Mouse (Mus musculus) midbrain, postnatal 0 days (tissue): ENCODE measurements around the gene Ap4b1. TPM values are rescaled to one million over a fixed set of nuclear protein-coding genes. Genes with fewer than 3 reads are reported as not detected.
"Not testable (repeated sequence)": the region's sequence is repeated elsewhere in the genome, so short reads cannot be mapped to it uniquely, and the experiment has no call there.

Source experiments
- ATAC-seq: fragments of 200-750 bp; cut with Nextera tagmentation; 2 replicates; pipeline ENCODE4 v1.8.0; 2017; ENCODE audit warnings: moderate number of reproducible peaks, mild to moderate bottlenecking, moderate TSS enrichment, moderate library complexity; ENCODE audit not compliant: low FRiP score
- DNase-seq: peaks from one replicate; pipeline ENCODE4 v3.0.0-alpha.2; 2015; ENCODE audit warnings: low spot score
- H3K27ac ChIP-seq: fragments of 300-500 bp; sonication (generic); 2 replicates; pipeline ENCODE4 v1.5.1; 2014; ENCODE audit warnings: low read depth, mild to moderate bottlenecking, low read length, mixed read lengths
- H3K27me3 ChIP-seq: fragments of 300-500 bp; sonication (generic); 2 replicates; pipeline ENCODE4 v1.6.1; 2014; ENCODE audit warnings: low read length, control low read depth, mixed read lengths; ENCODE audit not compliant: insufficient read depth
- H3K36me3 ChIP-seq: fragments of 300-500 bp; sonication (generic); 2 replicates; pipeline ENCODE4 v1.6.1; 2014; ENCODE audit warnings: low read length, control low read depth, mixed read lengths; ENCODE audit not compliant: insufficient read depth
- H3K4me1 ChIP-seq: fragments of 300-500 bp; sonication (generic); 2 replicates; pipeline ENCODE4 v1.6.1; 2014; ENCODE audit warnings: mild to moderate bottlenecking, control low read depth, antibody characterized with exemption, low read length, mixed read lengths; ENCODE audit not compliant: insufficient read depth
- H3K4me2 ChIP-seq: fragments of 300-500 bp; sonication (generic); 2 replicates; pipeline ENCODE4 v1.6.1; 2014; ENCODE audit warnings: low read depth, mild to moderate bottlenecking, low read length, mixed read lengths; ENCODE audit not compliant: poor library complexity, severe bottlenecking
- H3K4me3 ChIP-seq: fragments of 300-500 bp; sonication (generic); 2 replicates; pipeline ENCODE4 v1.5.1; 2014; ENCODE audit warnings: low read depth, mild to moderate bottlenecking, low read length, moderate library complexity
- H3K9ac ChIP-seq: fragments of 300-500 bp; sonication (generic); replicated peaks from 2 replicates; pipeline ENCODE4 v1.6.1; 2014; ENCODE audit warnings: mild to moderate bottlenecking, low read length, moderate library complexity, mixed read lengths; ENCODE audit not compliant: poor library complexity, severe bottlenecking
- H3K9me3 ChIP-seq: fragments of 300-500 bp; sonication (generic); 2 replicates; pipeline ENCODE4 v1.6.1; 2016; ENCODE audit warnings: low read length, control low read depth
- CTCF ChIP-seq: IDR thresholded peaks from 2 replicates; pipeline ENCODE4 v1.5.1; 2016; ENCODE audit warnings: antibody characterized with exemption, mild to moderate bottlenecking
- WGBS: fragments of 180-500 bp; shearing (Covaris S2); extraction: QIAGEN DNeasy Blood & Tissue Kit; methylation state at CpG from one replicate; pipeline ENCODE4 v1.1.7; 2014; 5-methylcytosine and 5-hydroxymethylcytosine counted together
- polyA plus RNA-seq: library from polyadenylated mRNA; unstranded; fragments of >200 nt; fragmentation: Nextera tagmentation; extraction: Ambion mirVana; gene quantifications from 2 replicates; pipeline ENCODE4 v1.2.1, GENCODE M21; 2015
- total RNA-seq: library from RNA; depleted of rRNA; stranded (reverse); fragments of >200 nt; gene quantifications from 2 replicates; pipeline ENCODE4 v1.2.3, GENCODE M21; 2014

Ap4b1 gene
- total and polyA plus RNA-seq, 2 experiments from 2014 or later, result 16.2 to 28.2 TPM

DNA sequence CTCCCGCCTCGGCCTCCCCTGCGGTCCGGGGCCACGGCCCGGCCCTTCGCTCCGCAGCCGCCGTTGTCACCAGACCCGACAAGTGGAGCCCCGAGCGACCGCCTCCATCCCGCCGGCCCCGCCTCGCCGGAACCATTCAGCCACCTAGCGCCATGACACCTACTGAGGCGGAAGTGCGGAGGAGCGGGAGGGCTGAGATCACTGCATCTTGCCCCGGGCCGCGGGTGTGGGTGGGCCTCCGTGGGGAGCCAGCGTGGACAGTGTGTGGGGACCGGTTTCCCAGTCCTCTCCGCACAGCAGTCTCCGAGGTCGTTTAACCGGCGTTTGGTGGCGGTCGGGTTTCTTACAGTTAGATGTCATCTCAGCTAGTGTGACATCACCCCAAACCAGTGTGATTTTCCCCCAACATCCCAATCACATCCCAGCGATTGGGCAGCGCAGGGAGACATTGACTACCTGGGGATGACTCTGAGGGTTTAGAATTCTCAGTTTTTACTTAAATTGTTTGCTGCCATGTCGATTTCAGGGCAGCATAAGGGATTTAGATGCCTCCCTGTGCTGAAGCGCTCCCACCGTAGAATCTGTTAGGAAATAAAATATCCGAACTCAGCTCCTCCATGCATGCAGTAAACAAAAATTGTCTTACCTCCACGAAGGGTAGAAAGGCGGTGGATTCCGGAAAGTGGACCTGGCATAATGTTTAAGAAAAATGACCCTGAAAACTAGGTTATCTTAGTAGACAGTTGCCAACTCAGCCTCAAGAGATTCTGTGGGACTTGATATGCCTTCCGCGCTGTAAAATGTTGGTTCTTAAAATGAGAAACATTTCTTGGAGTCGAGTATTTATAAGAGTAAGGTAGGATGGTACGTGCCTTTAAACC is 17.9 kb upstream of the Ap4b1 start, which contains the start of gene Hipk1:
Gene Hipk1, minus strand, starts transcription at position 334 of the 881 bp plus-strand sequence.
- DNase-seq (peak; percentile 95), ATAC-seq (peak; percentile 98)
- TF ChIP-seq CTCF, result peak; percentile 29
- Histone ChIP-seq H3K36me3 (no peaks in the 10 kb centered on the region), H3K4me3 (peak within 1 kb of the TSS; percentile 77), H3K4me1 (peaks cover 9% of the 10 kb centered on the region; the same call in 1 of the 2 replicates), H3K4me2 (peak within 1 kb of the TSS; percentile 62), H3K27ac (peak within 1 kb of the TSS; percentile 93), H3K9me3 (no peaks in the 10 kb centered on the region), H3K9ac (peak within 1 kb of the TSS; percentile 89), H3K27me3 (no peaks in the 10 kb centered on the region)
- whole genome bisulfite sequencing, result 10% methylated on average over 45 of the region's 49 CpGs

DNA sequence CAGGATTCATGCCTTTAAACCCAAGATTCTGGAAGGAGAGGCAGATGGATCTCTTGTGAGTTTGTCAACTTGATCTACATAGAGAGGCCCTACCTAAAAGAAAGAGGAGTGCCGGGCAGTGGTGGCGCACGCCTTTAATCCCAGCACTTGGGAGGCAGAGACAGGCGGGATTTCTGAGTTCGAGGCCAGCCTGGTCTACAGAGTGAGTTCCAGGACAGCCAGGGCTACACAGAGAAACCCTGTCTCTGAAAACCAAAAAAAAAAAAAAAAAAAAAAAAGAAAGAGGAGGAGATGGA is 17.3 kb upstream of the Ap4b1 start:
- ATAC-seq, DNase-seq, H3K9me3 ChIP-seq, H3K27me3 ChIP-seq, H3K9ac ChIP-seq, H3K36me3 ChIP-seq, H3K4me1 ChIP-seq: not testable (repeated sequence)
- 68% methylated on average over 5 of the region's 5 CpGs for WGBS
- Histone ChIP-seq H3K27ac (peak overlapping the region; percentile 93; the same call in 1 of the 2 replicates), H3K4me3 (peak overlapping the region; percentile 77), H3K4me2 (peak overlapping the region; percentile 62)

DNA sequence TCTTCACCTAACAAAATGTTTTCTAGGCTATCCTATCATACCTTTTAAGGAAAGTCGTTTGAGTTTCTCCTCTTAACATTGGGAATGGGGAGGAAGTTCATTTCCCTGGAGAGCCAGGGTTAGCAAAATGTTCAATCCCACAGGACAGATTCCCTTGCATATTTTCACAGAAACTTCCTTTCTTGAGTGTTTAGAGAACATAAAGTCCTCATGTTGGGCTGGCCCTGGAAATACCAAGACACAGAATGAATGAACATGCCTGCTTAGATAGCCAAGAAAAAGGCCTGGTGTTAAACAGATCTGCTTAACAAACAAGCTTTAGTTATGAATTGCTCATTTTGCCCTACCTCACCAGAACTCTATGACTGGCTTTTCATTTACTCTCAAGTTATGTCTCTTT is 16.8 kb upstream of the Ap4b1 start:
- DNase-seq (no peak), ATAC-seq (no peak)
- no peak overlapping the region for H3K4me2 ChIP-seq
- H3K36me3 ChIP-seq, result no peaks in the 10 kb centered on the region
- H3K9ac ChIP-seq, result no peak overlapping the region
- no peaks in the 10 kb centered on the region for H3K27me3 ChIP-seq
- no peak for TF ChIP-seq CTCF
- no peak overlapping the region for H3K4me3 ChIP-seq
- H3K4me1 ChIP-seq, result 0 out of 2 replicates have a peak, but pooled peaks cover 9% of the 10 kb centered on the region
- 75% methylated on average over 1 of the region's 1 CpGs for WGBS
- H3K27ac ChIP-seq, result no peak overlapping the region
- H3K9me3 ChIP-seq, result no peaks in the 10 kb centered on the region

DNA sequence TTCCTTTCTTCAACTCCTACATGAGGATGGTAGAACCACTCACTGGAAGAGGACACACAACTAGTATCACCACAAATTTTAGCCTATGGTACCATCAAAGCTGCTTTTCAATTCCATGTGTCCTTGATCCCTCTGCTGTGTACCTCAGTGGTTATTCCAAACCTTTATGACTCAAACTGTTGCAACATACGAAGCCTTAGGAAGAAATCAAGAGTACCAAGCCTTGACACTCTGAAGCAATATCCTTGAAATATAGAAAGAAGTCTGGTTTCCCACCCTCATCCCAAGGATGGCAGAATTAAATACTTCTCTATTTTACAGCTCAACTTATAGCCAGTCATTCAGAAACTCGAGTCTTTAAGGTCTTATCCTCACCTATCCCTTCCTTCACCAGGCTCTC is 12.9 kb upstream of the Ap4b1 start:
- Histone ChIP-seq H3K27ac (no peak overlapping the region), H3K27me3 (no peaks in the 10 kb centered on the region), H3K36me3 (no peaks in the 10 kb centered on the region), H3K4me2 (no peak overlapping the region), H3K9me3 (no peaks in the 10 kb centered on the region), H3K9ac (no peak overlapping the region), H3K4me3 (no peak overlapping the region), H3K4me1 (no peaks in the 10 kb centered on the region)
- ATAC-seq (no peak), DNase-seq (no peak)
- 57% methylated on average over 2 of the region's 2 CpGs for WGBS
- no peak for TF ChIP-seq CTCF

DNA sequence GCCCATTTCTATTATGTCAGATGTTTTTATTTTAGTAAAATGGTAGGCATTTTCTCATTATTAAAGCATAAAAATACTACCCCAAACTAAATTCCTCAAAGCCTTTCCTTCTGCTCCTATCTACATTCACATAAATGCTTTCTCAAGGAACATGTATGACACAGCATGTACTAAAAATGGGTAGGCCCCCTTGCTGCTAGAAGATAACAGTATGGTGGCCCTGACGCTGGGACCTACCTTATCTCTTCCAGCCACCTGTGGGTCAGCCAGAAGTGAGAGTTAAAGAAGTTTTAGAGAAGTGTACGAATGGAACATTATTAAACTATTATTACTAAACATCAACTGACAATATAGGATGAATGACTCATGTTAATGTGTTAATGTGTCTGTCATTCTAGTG is 9.8 kb upstream of the Ap4b1 start:
- Histone ChIP-seq H3K27ac (no peak overlapping the region), H3K4me2 (no peak overlapping the region), H3K36me3 (peaks cover 11% of the 10 kb centered on the region), H3K4me3 (no peak overlapping the region), H3K4me1 (no peaks in the 10 kb centered on the region), H3K9me3 (no peaks in the 10 kb centered on the region), H3K27me3 (no peaks in the 10 kb centered on the region), H3K9ac (no peak overlapping the region)
- ATAC-seq (no peak), DNase-seq (no peak)
- no peak for TF ChIP-seq CTCF
- 83% methylated on average over 2 of the region's 2 CpGs for WGBS
